Mouse (Mus musculus): ENCODE results near the gene Lin7b. TPM values are rescaled to one million over a fixed set of nuclear protein-coding genes. Genes with fewer than 3 reads are reported as not detected.

The Lin7b gene
- total and polyA plus RNA-seq, 3 experiments = 1.3 to 3.8 TPM; not detected in 1

GRCm38 (mm10) chr7:45355318-45356020, 14.9 kb downstream of the Lin7b start:
- Histone ChIP-seq H3K27ac (ENCODE audit: control insufficient read depth, low read depth, low read length) (no peak overlapping the region), H3K9me3 (replicated peaks; ENCODE audit: insufficient read depth, low read length) (no peaks in the 10 kb centered on the region), H3K27me3 (ENCODE audit: control insufficient read depth in 1 of 2, insufficient read depth in 2 of 2, low read length in 2 of 2) (no peaks in the 10 kb centered on the region)

GRCm38 (mm10) chr7:45353041-45353440, 17.3 kb downstream of the Lin7b start:
- H3K79me2 ChIP-seq (ENCODE audit: control insufficient read depth, insufficient read depth, low read length, poor library complexity) = no peaks in the 10 kb centered on the region
- no peaks in the 10 kb centered on the region for H3K27me3 ChIP-seq (ENCODE audit: control insufficient read depth in 1 of 2, insufficient read depth in 2 of 2, low read length in 2 of 2)

More at GRCm38 (mm10) chr7:45355318-45356020, 14.9 kb downstream of the Lin7b start:
- Histone ChIP-seq H3K9ac (ENCODE audit: control insufficient read depth, low read depth, low read length, poor library complexity, severe bottlenecking) (no peak overlapping the region), H3K4me1 (ENCODE audit: control insufficient read depth in 1 of 2, insufficient read depth in 2 of 2, low read length in 2 of 2) (peaks cover 0 to 10% of the 10 kb centered on the region in 2 experiments; a peak in 3 of 4 replicates), H3K36me3 (ENCODE audit: control insufficient read depth in 1 of 2, insufficient read depth in 2 of 2, low read length in 2 of 2) (peaks cover 0 to 2% of the 10 kb centered on the region in 2 experiments; a peak in 1 of 4 replicates), H3K4me3 (ENCODE audit: control insufficient read depth in 1 of 2, insufficient read depth in 1 of 2, low read depth in 2 of 2, low read length in 2 of 2) (no peak overlapping the region), H3K79me2 (ENCODE audit: control insufficient read depth, insufficient read depth, low read length, poor library complexity) (no peaks in the 10 kb centered on the region)
- TF ChIP-seq ZC3H11A (IDR thresholded peaks at IDR 0.05; ENCODE audit: low read depth, low read length) = no peak
- TF ChIP-seq RCOR1 (IDR thresholded peaks at IDR 0.05; ENCODE audit: low read depth, low read length) = no peak
- TF ChIP-seq USF2 (IDR thresholded peaks at IDR 0.05; ENCODE audit: borderline replicate concordance in 1 of 2, insufficient read depth in 1 of 2, low read depth in 1 of 2, low read length in 2 of 2) = no peak
- TF ChIP-seq ETS1 (IDR thresholded peaks at IDR 0.05; ENCODE audit: low read depth, low read length) = no peak
- TF ChIP-seq CHD2 (IDR thresholded peaks at IDR 0.05; ENCODE audit: low read length) = no peak
- no peak for DNase-seq (ENCODE audit: low read depth, low spot score)

DNA sequence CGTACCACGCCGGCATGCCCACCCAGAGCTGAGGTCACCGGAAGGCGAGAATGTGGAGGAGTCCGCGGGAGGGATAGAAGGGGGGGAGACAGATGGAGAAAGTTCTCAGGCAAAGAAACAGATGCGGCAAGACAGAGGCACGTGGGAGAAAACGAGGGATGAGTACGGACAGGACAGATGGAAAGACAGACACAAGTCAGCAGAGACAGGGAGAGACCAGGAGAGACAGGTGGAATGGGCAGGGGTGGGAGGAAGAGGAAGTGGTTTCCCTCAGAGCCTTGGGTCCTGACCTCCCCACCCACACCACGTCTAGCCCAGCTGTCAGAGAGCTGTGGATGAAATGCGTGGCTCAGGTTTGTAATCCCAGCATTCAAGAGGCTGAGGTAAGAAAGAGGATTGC, 23.5 kb downstream of the Lin7b start:
- Histone ChIP-seq H3K79me2 (ENCODE audit: control insufficient read depth, insufficient read depth, low read length, poor library complexity) (no peaks in the 10 kb centered on the region), H3K36me3 (ENCODE audit: control insufficient read depth in 1 of 2, insufficient read depth in 2 of 2, low read length in 2 of 2) (no peaks in the 10 kb centered on the region), H3K4me1 (ENCODE audit: control insufficient read depth in 1 of 2, insufficient read depth in 2 of 2, low read length in 2 of 2) (peaks cover 0 to 2% of the 10 kb centered on the region in 2 experiments; a peak in 3 of 4 replicates), H3K9ac (ENCODE audit: control insufficient read depth, low read depth, low read length, poor library complexity, severe bottlenecking) (no peak overlapping the region), H3K27me3 (ENCODE audit: control insufficient read depth in 1 of 2, insufficient read depth in 2 of 2, low read length in 2 of 2) (no peaks in the 10 kb centered on the region), H3K27ac (ENCODE audit: control insufficient read depth, low read depth, low read length) (no peak overlapping the region), H3K4me3 (ENCODE audit: control insufficient read depth in 1 of 2, insufficient read depth in 1 of 2, low read depth in 2 of 2, low read length in 2 of 2) (no peak overlapping the region), H3K9me3 (replicated peaks; ENCODE audit: insufficient read depth, low read length) (no peaks in the 10 kb centered on the region)
- no peak for DNase-seq (ENCODE audit: low read depth, low spot score)
- no peak for TF ChIP-seq MEF2A (IDR thresholded peaks at IDR 0.05; ENCODE audit: extremely low read depth, insufficient replicate concordance, low read depth, low read length, poor library complexity, severe bottlenecking)

More at GRCm38 (mm10) chr7:45353041-45353440, 17.3 kb downstream of the Lin7b start:
- Histone ChIP-seq H3K4me1 (ENCODE audit: control insufficient read depth in 1 of 2, insufficient read depth in 2 of 2, low read length in 2 of 2) (peaks cover 0 to 8% of the 10 kb centered on the region in 2 experiments; a peak in 3 of 4 replicates), H3K36me3 (ENCODE audit: control insufficient read depth in 1 of 2, insufficient read depth in 2 of 2, low read length in 2 of 2) (no peaks in the 10 kb centered on the region), H3K4me3 (ENCODE audit: control insufficient read depth in 1 of 2, insufficient read depth in 1 of 2, low read depth in 2 of 2, low read length in 2 of 2) (no peak overlapping the region), H3K9ac (ENCODE audit: control insufficient read depth, low read depth, low read length, poor library complexity, severe bottlenecking) (no peak overlapping the region), H3K27ac (ENCODE audit: control insufficient read depth, low read depth, low read length) (no peak overlapping the region), H3K9me3 (replicated peaks; ENCODE audit: insufficient read depth, low read length) (no peaks in the 10 kb centered on the region)
- no peak for DNase-seq (ENCODE audit: low read depth, low spot score)
- TF ChIP-seq HCFC1 (IDR thresholded peaks at IDR 0.05; ENCODE audit: low read depth, low read length) (no peak), NELFE (IDR thresholded peaks at IDR 0.05; ENCODE audit: low read depth, low read length) (no peak), SMC3 (IDR thresholded peaks at IDR 0.05; ENCODE audit: low read depth, low read length) (no peak), CHD2 (IDR thresholded peaks at IDR 0.05; ENCODE audit: low read length) (no peak), RAD21 (IDR thresholded peaks at IDR 0.05; ENCODE audit: low read depth, low read length) (no peak), POLR2AphosphoS2 (IDR thresholded peaks at IDR 0.05; ENCODE audit: low read length) (no peak), JUND (IDR thresholded peaks at IDR 0.05; ENCODE audit: low read depth, low read length) (no peak), USF2 (IDR thresholded peaks at IDR 0.05; ENCODE audit: borderline replicate concordance in 1 of 2, insufficient read depth in 1 of 2, low read depth in 1 of 2, low read length in 2 of 2) (no peak), MYB (IDR thresholded peaks at IDR 0.05; ENCODE audit: low read depth, low read length) (no peak)

Data from MEL (cell line).